Comparison of ENCODE assay signal across 11 mouse cellular contexts in the genomic region with DNA sequence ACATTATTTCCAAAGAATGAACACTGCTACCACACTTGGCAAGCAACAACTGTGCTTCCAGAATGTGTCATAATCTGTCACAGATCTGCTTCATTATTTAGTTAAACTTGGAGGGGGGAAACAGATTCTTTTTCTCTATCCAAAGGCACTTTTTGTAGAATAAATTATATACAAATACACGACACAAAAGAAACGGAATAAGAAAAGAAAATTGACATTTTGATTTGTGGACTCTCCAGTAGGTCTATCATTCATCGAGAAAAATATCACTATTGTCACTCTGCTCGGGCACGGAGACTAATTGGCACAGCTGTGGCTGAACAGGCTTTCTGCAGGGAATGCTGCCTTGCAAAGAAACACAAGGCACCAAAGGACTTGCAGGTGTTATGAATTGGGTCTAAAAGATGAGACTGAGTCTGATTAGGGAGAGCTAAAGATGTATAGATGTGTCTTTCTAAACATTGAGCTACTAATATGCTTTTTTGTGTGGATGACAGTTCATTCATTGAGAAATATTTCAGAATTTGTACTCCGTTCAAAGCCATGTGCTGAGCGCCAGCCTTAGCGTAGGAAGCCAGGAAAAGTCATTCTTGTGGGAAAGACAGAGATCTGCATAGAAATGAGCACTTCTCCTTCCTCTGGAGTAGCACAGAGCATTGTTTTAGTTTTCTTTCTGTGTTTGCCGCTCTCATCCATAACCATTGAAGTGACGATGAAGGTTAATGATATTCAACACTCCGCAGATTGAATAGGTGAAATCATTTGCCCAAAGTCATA.
DNase-seq lines count a peak whose midpoint lies in the region; TF ChIP-seq lines count a peak whose summit lies in the region.
"Had no signal": no experiment of that assay in that cellular context is flagged by ENCODE, and none has a peak within 500 bp of the region (broad histone marks: within the 10 kb centered on the region; RNA-seq: fewer than 3 reads in every experiment).

No protein-coding gene starts in this region.

- no peak overlapping the region for H3K4me3 ChIP-seq in hindbrain, embryonic 10.5 days
- H3K4me3 ChIP-seq in lung, adult 2 months (replicated peaks; ENCODE audit: extremely low read depth, low read depth, low read length): no peak overlapping the region
- H3K4me3 ChIP-seq: heart, embryonic 15.5 days; lung, embryonic 15.5 days had no signal

- H3K27me3 ChIP-seq in hindbrain, embryonic 10.5 days (ENCODE audit: insufficient read depth, poor library complexity, severe bottlenecking): no peaks in the 10 kb centered on the region
- H3K27me3 ChIP-seq: heart, embryonic 15.5 days; lung, embryonic 15.5 days had no signal

- H3K4me1 ChIP-seq in hindbrain, embryonic 10.5 days (replicated peaks): 0 out of 2 replicates have a peak, but pooled peaks cover 3% of the 10 kb centered on the region
- no peaks in the 10 kb centered on the region for H3K4me1 ChIP-seq in lung, adult 2 months (ENCODE audit: control insufficient read depth, insufficient read depth, low read length)
- H3K4me1 ChIP-seq: heart, embryonic 15.5 days; lung, embryonic 15.5 days had no signal

- no peak for TF ChIP-seq CTCF in lung, adult 2 months (IDR thresholded peaks at IDR 0.05; ENCODE audit: insufficient read depth, low read length)

- TF ChIP-seq POLR2A in lung, adult 2 months (IDR thresholded peaks at IDR 0.05; ENCODE audit: borderline replicate concordance, extremely low read depth, low read depth, low read length): no peak

- H3K9me3 ChIP-seq in hindbrain, embryonic 10.5 days: no peaks in the 10 kb centered on the region
- H3K9me3 ChIP-seq: heart, embryonic 15.5 days; lung, embryonic 15.5 days had no signal

- intact Hi-C loops in left cerebral cortex, postnatal 36 days (cut with DNase I): no loop called here

- 74% methylated on average over 11 of the region's 11 CpGs for WGBS in hindbrain, embryonic 10.5 days
- WGBS in lung, adult 2 months: 79% methylated on average over 11 of the region's 11 CpGs

- no peak overlapping the region for H3K27ac ChIP-seq in hindbrain, embryonic 10.5 days
- H3K27ac ChIP-seq: heart, embryonic 15.5 days; lung, embryonic 15.5 days had no signal

- no peaks in the 10 kb centered on the region for H3K36me3 ChIP-seq in hindbrain, embryonic 10.5 days
- H3K36me3 ChIP-seq: heart, embryonic 15.5 days; lung, embryonic 15.5 days had no signal

- peak; percentile 3 to 4 for DNase-seq in left cerebral cortex, adult 9 months (ENCODE audit: low spot score in 2 of 2)
- DNase-seq in left cerebral cortex, postnatal 36 days (ENCODE audit: low spot score in 2 of 2): no peak
- peak; percentile 7 for DNase-seq in hindbrain, embryonic 10.5 days (ENCODE audit: low spot score)
- peak; percentile 30 to 34 for DNase-seq in layer of hippocampus, postnatal 10 days (ENCODE audit: low spot score in 2 of 2)
- DNase-seq in right cerebral cortex, postnatal 14 days: peak; percentile 5
- no peak for DNase-seq in urinary bladder, postnatal 4 days (ENCODE audit: low spot score in 2 of 2)
- DNase-seq in gastrocnemius, adult 8-10 months (ENCODE audit: low spot score in 2 of 2): no peak
- no peak for DNase-seq in lung, adult 2 months
- DNase-seq: kidney, adult 18-20 months had no signal

Comparison
In these comparisons a context has a peak if more than half of its experiments do, and no peak if none do; other contexts are left out.
1. DNase-seq: peak in left cerebral cortex, adult 9 months (2 of 2), hindbrain, embryonic 10.5 days (single experiment), layer of hippocampus, postnatal 10 days (2 of 2) and right cerebral cortex, postnatal 14 days (single experiment); none in left cerebral cortex, postnatal 36 days (0 of 2), urinary bladder, postnatal 4 days (0 of 2), gastrocnemius, adult 8-10 months (0 of 2) and lung, adult 2 months (single experiment).